ENCODE assay signal across 1 mouse cellular context in the genomic region with DNA sequence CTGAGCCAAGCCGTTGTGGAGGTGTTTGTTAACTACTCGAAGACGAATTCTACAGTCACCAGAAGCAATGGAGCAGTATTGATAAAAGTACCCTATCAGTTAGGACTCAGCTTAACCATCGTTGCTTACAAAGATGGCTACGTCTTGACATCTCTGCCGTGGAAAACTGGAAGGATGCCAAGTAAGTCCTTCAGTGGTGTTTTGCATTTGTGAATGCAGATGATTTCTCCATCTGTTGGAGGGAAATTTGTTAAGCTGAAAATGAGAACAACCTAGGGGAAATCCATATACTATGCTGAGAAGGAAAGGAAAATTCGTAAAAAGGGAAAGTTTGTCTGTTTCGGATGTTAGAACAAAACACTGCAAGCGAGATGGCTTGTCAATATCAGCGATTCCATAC.
A peak's percentile ranks its signal among the peaks of the same experiment; 100 is the strongest.
TF ChIP-seq lines count a peak whose summit lies in the region.

No protein-coding gene starts in this region.

TF ChIP-seq in CH12.LX, 34 proteins besides CTCF, POLR2A, EP300 and RAD21 (continued from another document):
- TF ChIP-seq HCFC1 (IDR thresholded peaks at IDR 0.05; ENCODE audit: low read depth, low read length) = no peak
- TF ChIP-seq JUND (conservative IDR thresholded peaks at IDR 0.05; ENCODE audit: low read depth, low read length) = no peak
- no peak for TF ChIP-seq USF2 (conservative IDR thresholded peaks at IDR 0.05; ENCODE audit: low read depth, low read length)
- TF ChIP-seq TCF12 (IDR thresholded peaks at IDR 0.05; ENCODE audit: low read depth, low read length) = peak; percentile 10; the same call in 1 of the 2 replicates
- TF ChIP-seq IRF4 (IDR thresholded peaks at IDR 0.05; ENCODE audit: low read depth, low read length) = peak; percentile 56
- TF ChIP-seq ZC3H11A (IDR thresholded peaks at IDR 0.05; ENCODE audit: low read depth, low read length) = no peak
- no peak for TF ChIP-seq ELF1 (IDR thresholded peaks at IDR 0.05; ENCODE audit: low read depth, low read length)
- TF ChIP-seq NELFE (IDR thresholded peaks at IDR 0.05; ENCODE audit: low read depth, low read length) = no peak
- no peak for TF ChIP-seq ZKSCAN1 (IDR thresholded peaks at IDR 0.05; ENCODE audit: borderline replicate concordance, low read depth, low read length)
- TF ChIP-seq UBTF (IDR thresholded peaks at IDR 0.05; ENCODE audit: low read depth, low read length) = no peak
- TF ChIP-seq MXI1 (IDR thresholded peaks at IDR 0.05; ENCODE audit: low read depth, low read length) = no peak
- no peak for TF ChIP-seq SMC3 (IDR thresholded peaks at IDR 0.05; ENCODE audit: low read depth, low read length)
- TF ChIP-seq JUN (IDR thresholded peaks at IDR 0.05; ENCODE audit: insufficient read depth, low read depth, low read length) = no peak
- 0 out of 2 replicates have a peak, but pooled peaks have one; percentile 15 for TF ChIP-seq MAX (IDR thresholded peaks at IDR 0.05; ENCODE audit: low read length)
